Mouse (Mus musculus) G1E (cell line): ENCODE measurements around the gene Sdk1.

Source experiments
- CTCF ChIP-seq: IDR thresholded peaks from 2 replicates; pipeline ENCODE4 v1.5.1; 2012; ENCODE audit warnings: low read depth, low read length, inconsistent platforms, mixed read lengths
- GATA1 ChIP-seq: IDR thresholded peaks from 2 replicates; pipeline ENCODE4 v1.6.1; 2012; ENCODE audit warnings: borderline replicate concordance, low read length, inconsistent platforms, mixed read lengths
- TAL1 ChIP-seq: conservative IDR thresholded peaks from 2 replicates; pipeline ENCODE4 v1.6.1; 2012; ENCODE audit warnings: low read depth, low read length, inconsistent platforms, mixed read lengths

GRCm38 (mm10) chr5:142215981-142216380 is 974.7 kb downstream of the Sdk1 start:
- TF ChIP-seq CTCF (no peak), TAL1 (no peak), GATA1 (no peak)
